Mouse (Mus musculus): ENCODE measurements around the gene Cd2bp2.
A peak's percentile ranks its signal among the peaks of the same experiment; 100 is the strongest.

Cd2bp2 gene

GRCm38 (mm10) chr7:127217901-127218642, 22.2 kb upstream of the Cd2bp2 start:
- DNase-seq (ENCODE audit: extremely low read depth, low read depth): no peak

DNA sequence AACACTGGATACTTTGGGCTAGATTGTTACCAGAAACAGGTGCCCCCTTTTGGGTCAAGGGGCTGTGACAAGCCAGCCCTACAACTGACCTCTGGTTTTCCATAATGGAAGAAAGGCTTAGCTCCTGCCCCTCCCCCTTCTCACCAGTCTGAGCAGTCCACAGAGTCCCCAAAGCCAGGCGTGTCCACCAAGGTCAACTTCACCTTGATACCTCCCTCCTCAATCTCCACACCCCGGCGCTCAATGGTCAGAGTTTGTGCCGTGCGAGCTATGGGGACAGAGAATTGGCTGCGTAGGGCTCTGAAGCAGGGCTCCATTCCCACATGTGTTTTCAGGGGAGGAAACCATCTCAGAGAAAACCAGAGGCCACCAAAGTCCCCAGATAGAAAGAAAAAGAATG, 21.6 kb upstream of the Cd2bp2 start:
- no peak for DNase-seq (ENCODE audit: extremely low read depth, low read depth)

DNA sequence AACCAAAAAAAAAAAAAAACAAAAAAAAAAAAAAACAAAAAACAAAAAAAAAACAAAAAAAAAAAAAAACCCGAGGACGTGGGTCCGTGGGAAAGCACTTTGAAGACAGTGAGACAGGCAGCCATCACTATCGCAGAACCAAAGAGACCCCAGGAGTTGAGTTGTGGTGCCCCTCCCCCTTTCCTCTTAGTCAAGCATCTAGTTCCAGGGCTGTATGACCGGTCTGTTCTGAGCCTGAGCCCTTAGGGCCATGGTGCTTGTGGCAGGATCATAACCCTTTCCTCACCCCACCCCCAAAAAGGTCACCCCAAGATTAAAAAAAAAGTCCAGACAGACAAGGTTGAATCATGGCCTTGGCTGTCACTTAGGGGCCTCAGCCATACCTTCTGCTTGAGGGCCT, 20.5 kb upstream of the Cd2bp2 start:
- DNase-seq (ENCODE audit: extremely low read depth, low read depth): no peak

DNA sequence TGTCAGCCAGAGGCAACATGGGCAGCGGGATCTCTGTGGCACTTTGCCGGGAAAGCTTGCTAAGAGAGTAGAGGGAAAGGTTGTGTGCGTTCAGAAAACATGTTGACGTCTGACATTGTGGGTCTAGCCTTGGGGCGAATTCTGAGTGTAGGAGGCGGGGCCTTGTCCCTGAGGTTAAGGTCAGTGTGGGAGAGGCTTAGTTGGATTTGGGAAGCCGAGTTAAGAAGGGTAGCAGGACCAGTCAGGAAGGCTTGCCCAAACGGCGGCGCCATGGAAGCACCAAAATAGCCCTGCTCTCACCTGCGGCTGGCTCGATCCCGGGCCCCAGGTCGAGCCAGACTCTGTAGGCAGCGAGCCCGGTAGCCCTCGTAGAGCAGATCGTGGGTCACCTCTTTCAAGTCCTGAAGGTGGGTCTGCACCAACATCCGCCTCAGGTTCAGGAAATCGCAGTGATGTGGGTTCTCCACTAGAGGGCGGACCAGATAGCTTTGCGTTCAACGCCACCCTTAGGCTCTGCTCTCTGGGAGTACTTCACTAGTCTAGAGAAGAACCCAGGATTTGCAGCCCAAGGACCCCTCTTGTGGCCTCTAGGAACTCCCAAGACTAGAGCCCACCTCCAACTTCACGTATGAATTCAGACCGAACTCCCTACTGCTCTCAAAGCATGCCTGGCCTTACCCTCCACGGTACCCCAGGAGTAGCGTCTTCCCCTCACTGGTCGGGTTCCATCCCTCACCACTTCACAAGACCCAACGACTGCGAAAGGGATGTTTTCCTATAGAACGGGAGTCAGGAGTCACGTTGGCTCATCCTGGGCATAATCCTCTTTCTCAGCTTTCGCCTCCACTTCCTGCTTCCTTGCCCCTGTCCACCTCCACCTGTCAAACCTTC, 19.4 kb upstream of the Cd2bp2 start:
- peak; percentile 45 for DNase-seq (ENCODE audit: extremely low read depth, low read depth)

- no peak for DNase-seq (ENCODE audit: extremely low read depth, low read depth)
These were observed 18.7 kb upstream of the Cd2bp2 start for GRCm38 (mm10) chr7:127214521-127214920.

DNA sequence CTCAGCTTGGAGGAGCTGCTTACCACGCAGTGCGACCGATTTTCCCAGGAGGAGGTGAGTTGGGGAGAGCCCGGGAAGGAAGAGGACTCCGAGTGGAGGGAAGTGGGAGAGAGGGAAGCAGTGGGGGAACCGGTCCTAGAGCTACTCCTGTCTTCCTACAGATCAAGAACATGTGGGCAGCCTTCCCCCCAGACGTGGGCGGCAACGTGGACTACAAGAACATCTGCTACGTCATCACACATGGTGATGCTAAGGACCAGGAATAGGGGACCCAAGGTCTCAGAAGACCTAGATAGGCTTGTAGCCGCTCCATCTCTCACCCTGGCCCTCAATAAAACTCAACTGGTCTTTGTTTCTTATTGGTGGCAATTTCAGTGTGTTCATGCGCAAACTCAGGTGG, 18.1 kb upstream of the Cd2bp2 start:
- DNase-seq (ENCODE audit: extremely low read depth, low read depth): no peak

GRCm38 (mm10) chr7:127213485-127213884, 17.6 kb upstream of the Cd2bp2 start:
- peak; percentile 61 for DNase-seq (ENCODE audit: extremely low read depth, low read depth)

- no peak for DNase-seq (ENCODE audit: extremely low read depth, low read depth)
These were observed 16.8 kb upstream of the Cd2bp2 start for GRCm38 (mm10) chr7:127212432-127213250.

DNA sequence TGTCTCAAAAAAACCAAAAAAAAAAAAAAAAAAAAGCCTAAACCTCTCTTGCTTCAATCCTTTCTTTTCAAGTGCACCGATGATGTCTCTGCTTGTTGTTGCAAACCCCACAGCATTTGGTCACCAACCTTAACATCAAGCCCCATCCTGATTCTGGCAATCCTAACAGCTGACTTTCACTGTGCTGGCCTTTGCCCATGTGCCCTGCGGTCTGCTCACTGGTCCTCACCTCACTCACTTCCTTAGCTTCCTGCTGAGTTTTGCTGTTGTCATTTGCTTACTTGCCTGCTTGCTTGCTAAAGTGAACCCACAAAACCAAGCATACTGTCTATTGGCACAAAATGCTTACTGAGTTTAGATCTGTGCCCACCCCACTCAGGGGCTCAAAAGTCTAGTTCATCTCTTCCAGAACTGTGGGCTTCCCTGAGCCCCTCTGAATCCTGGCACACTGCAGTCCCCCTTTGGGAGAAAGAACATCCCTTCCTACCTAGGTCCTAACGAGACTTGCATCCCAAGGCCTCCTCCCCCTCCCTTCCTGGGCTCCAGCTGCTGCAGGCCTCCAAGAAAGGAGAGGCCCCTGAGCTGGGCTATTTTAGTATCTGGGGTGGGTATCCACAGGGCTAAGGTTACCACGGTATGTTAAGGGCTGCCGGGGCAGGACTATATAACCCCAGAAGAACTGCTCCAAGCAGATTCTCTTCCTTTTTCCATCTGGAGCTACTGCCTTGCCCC, 15.3 kb upstream of the Cd2bp2 start:
- no peak for DNase-seq (ENCODE audit: extremely low read depth, low read depth)

DNA sequence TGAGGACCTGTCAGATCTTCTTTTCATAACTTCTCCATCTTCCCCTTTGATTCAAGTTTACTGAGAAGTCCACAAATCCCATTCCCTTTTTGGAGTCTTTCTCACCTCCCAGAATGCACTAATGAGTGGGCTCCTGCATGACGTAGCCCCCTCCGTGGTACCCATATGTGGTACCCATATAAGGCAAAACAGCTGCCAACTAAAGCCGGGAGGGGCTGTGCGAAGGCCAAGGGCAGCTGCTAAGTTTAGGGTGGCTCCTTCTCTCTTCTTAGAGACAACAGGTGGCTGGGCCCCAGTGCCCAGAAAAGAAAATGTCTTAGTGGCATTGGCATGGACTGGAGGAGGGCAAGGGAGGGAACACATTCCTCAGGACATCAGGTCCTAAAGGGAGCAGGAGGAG, 14.4 kb upstream of the Cd2bp2 start:
- DNase-seq (ENCODE audit: extremely low read depth, low read depth): no peak

- no peak for DNase-seq (ENCODE audit: extremely low read depth, low read depth)
These were observed 14.0 kb upstream of the Cd2bp2 start for GRCm38 (mm10) chr7:127209851-127210250.

DNA sequence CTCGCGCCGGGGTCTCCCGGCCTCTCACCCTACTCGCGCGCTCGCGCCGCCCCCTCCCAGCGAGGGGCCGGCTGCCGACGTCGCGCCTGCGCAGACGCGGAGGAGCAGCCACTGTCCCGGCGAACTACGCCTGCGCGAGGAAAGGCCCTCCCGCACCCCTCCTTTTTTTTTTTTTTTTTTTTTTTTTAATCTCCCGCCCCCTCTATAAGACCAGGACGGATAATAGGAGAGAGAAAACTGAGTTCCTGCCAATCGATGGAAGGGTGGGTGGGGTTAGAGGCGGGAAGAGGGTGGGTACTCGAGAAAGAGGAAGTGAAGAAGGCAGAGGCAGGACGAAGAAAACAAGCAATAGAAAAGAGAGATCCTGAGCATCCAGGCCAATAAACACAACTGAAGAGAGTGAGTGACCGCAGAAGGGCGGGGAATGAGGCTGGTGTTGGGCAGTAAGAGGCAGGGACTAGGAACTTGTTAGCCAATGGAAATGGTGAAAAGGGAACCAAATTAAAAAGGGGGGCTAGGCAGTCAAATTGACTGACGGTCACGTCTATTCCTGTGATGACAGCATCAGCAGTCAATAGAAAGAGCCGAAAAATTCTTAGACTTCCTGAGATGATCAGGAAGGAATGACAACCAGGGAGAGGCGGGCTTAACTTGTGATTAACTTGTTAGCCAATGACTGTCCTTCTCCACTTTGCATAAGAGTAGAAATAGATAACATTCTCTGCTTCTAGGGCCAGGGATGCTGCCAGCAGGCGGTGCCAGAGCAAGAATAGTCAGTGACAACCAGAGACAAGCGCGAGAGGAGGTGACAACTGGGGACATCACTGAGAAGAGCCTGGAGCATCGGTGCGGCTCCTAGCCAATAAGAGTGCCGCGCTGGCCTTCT, 12.9 kb upstream of the Cd2bp2 start, which contains the start of gene Mylpf:
TSS of gene Mylpf (plus strand) at position 338 of the 886 bp plus-strand sequence.
- peak; percentile 100 for DNase-seq (ENCODE audit: extremely low read depth, low read depth)

DNA sequence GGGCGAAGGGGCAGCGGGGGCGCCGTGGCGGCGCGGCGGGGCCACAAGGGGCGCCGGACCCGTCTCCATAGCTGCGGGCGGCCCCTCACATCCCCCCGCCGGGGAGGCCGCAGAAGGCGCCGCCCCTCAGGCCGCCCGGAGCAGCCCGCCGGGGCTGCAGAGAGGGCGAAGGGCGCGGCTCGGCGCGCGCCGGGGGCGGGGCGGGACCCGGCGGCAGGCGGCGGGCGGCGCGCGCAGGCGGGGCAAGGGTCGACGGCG, 12.4 kb upstream of the Cd2bp2 start, which contains the start of gene Tbc1d10b:
TSS of gene Tbc1d10b (minus strand) at position 174 of the 258 bp plus-strand sequence.
- no peak for DNase-seq (ENCODE audit: extremely low read depth, low read depth)

DNA sequence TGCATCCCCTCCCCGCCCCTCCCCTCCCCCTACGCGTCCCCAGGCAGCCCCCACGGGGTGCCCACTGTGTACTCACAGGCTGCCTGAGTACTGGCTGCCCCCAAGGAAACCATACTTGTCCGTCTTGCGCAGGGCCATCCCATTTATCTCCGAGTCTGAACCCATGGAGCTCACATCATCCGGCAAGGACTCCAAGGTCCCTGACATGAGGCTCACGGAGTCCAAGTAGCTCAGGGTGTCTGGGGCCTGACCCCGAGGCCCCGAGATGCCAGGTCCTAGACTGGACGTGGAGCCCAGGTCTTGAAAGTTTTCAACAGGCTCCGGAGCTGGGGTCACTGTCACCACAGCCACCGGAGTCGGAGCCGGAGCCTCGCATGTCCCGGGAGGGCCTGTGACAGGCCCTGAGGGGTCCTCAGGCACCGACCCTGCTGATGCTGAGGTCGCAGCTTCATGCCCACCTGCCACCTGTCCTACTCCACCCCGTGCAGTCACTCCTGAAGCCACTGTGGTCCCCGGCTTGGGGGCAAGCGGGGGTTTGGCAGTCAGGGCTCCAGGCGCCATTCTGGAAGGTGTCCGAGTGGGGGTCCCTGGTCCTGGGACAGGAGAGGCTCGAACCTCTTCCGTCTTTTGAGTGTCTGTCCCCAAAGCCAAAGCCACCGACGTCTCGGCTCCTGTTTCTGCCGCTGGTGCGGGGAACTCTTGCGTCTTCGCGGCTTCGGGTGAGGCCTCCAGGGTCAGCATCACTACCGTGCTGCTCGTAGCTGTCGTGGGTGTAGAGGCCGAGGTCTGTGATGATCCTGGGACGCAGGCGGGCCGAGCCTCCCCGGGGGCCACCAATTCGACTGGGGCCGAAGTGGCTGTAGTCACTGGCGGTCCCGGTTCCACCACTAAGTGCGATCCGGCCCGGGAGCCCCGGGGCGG, 11.8 kb upstream of the Cd2bp2 start:
- no peak for DNase-seq (ENCODE audit: extremely low read depth, low read depth)

DNA sequence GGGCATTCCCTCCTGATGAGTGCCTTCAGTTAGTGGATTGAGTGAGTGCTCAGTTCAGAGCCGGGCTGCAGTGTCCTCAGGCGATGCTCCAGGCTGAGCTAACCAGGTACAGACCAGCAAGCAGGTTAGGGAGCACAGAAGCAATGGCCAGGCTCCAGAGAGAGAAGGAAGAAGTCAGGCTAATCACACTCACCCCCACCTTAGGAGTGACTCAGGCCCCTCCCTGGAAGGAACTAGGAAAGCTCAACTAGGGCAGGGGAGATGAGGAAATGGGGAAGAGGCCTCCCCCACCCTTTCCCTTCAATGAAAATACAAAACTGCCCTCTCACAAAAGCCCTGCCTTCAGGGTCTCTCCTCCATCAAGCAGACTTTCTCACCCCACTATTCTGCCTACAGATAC, 10.8 kb upstream of the Cd2bp2 start:
- peak; percentile 72 for DNase-seq (ENCODE audit: extremely low read depth, low read depth)

GRCm38 (mm10) chr7:127196484-127196883, 634 bp upstream of the Cd2bp2 start:
- no peak for DNase-seq (ENCODE audit: extremely low read depth, low read depth)

GRCm38 (mm10) chr7:127194633-127195029, 1.2 kb downstream of the Cd2bp2 start:
- no peak for DNase-seq (ENCODE audit: extremely low read depth, low read depth)

DNA sequence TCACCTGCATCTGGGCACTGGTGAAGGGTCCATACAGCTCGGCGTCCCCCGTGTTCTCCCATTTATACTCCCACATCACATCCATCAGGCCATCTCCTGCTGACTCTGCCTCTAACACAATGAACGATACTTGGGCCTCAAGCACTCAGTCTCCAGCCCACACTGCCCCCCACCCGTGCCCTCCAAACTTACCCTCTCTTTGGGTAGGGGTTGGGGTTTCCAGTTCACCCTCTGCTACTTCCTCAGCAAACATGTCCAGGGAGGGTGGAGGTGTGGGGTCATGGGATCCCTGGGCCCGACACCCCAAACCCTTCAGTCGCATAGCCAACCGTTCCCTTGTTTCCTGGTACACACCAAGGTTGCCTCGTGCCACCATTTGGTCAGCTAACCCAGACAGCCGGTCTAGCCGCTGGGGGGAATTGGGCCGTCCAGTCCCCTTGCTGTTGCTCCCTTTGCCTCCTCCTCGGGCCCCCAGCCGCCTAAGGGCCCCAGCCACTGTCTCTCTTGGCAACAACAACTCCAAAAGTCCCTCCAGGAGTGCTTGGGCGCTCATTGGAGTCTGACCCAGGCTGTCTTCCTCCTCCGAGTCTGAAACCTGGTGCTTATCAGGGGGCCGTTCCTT, 1.7 kb downstream of the Cd2bp2 start:
- no peak for DNase-seq (ENCODE audit: extremely low read depth, low read depth)

- no peak for DNase-seq (ENCODE audit: extremely low read depth, low read depth)
These were observed 2.9 kb downstream of the Cd2bp2 start for GRCm38 (mm10) chr7:127192989-127193388.
